Mouse (Mus musculus) G1E-ER4 (cell line): ENCODE results near the gene Zfp36l1. TPM values are rescaled to one million over a fixed set of nuclear protein-coding genes. Genes with fewer than 3 reads are reported as not detected.

Source experiments
- GATA1 ChIP-seq: IDR thresholded peaks from one replicate; pipeline ENCODE4 v1.8.0; 2012; ENCODE audit warnings: low read length, inconsistent platforms
- polyA plus RNA-seq: library from polyadenylated mRNA; stranded (reverse); fragments of >175 nt; gene quantifications from 2 replicates; pipeline ENCODE4 v1.2.3, GENCODE M21; 2012

Zfp36l1 gene
- 186 and 196 TPM in 2 replicates for polyA plus RNA-seq

- no peak for TF ChIP-seq GATA1
Observed at GRCm38 (mm10) chr12:80112852-80113551, at the start of gene Zfp36l1. Zfp36l1 (minus strand) TSS chr12:80113013.

- TF ChIP-seq GATA1: no peak
Observed at GRCm38 (mm10) chr12:80162448-80162847, 49.6 kb upstream of the Zfp36l1 start.

GRCm38 (mm10) chr12:80157675-80158074 lies 44.9 kb upstream of the Zfp36l1 start:
- TF ChIP-seq GATA1: no peak

- no peak for TF ChIP-seq GATA1
Observed at GRCm38 (mm10) chr12:80153687-80154326, 41.0 kb upstream of the Zfp36l1 start.

GRCm38 (mm10) chr12:80153078-80153477 lies 40.3 kb upstream of the Zfp36l1 start:
- TF ChIP-seq GATA1: no peak

- no peak for TF ChIP-seq GATA1
Observed at GRCm38 (mm10) chr12:80151821-80152220, 39.0 kb upstream of the Zfp36l1 start.

GRCm38 (mm10) chr12:80150624-80151023 lies 37.8 kb upstream of the Zfp36l1 start:
- TF ChIP-seq GATA1: no peak

GRCm38 (mm10) chr12:80147563-80148214 lies 34.9 kb upstream of the Zfp36l1 start:
- TF ChIP-seq GATA1: no peak

GRCm38 (mm10) chr12:80146227-80147223 lies 33.7 kb upstream of the Zfp36l1 start:
- no peak for TF ChIP-seq GATA1

- no peak for TF ChIP-seq GATA1
Observed at GRCm38 (mm10) chr12:80145365-80145764, 32.6 kb upstream of the Zfp36l1 start.

- no peak for TF ChIP-seq GATA1
Observed at GRCm38 (mm10) chr12:80144846-80145245, 32.0 kb upstream of the Zfp36l1 start.

- no peak for TF ChIP-seq GATA1
Observed at GRCm38 (mm10) chr12:80141470-80141869, 28.7 kb upstream of the Zfp36l1 start.

GRCm38 (mm10) chr12:80141011-80141410 lies 28.2 kb upstream of the Zfp36l1 start:
- no peak for TF ChIP-seq GATA1

- no peak for TF ChIP-seq GATA1
Observed at GRCm38 (mm10) chr12:80137744-80138143, 24.9 kb upstream of the Zfp36l1 start.

- no peak for TF ChIP-seq GATA1
Observed at GRCm38 (mm10) chr12:80137246-80137645, 24.4 kb upstream of the Zfp36l1 start.
